Mouse (Mus musculus): ENCODE data around the gene Prr7.
A peak's percentile ranks its signal among the peaks of the same experiment; 100 is the strongest.
"Not testable (repeated sequence)": the region's sequence is repeated elsewhere in the genome, so short reads cannot be mapped to it uniquely, and the experiment has no call there.

Prr7 gene

GRCm38 (mm10) chr13:55464027-55464884, at the start of gene Prr7:
Gene Prr7, plus strand, starts transcription at chr13:55464267.
- DNase-seq (ENCODE audit: extremely low read depth, low read depth) = no peak

- no peak for DNase-seq (ENCODE audit: extremely low read depth, low read depth)
Measured at GRCm38 (mm10) chr13:55414743-55415380, 49.2 kb upstream of the Prr7 start, which contains the start of gene Pfn3. Gene Pfn3, minus strand, starts transcription at chr13:55415232.

GRCm38 (mm10) chr13:55418004-55418403, 46.1 kb upstream of the Prr7 start:
- DNase-seq (ENCODE audit: extremely low read depth, low read depth) = peak; percentile 69

- DNase-seq (ENCODE audit: extremely low read depth, low read depth) = no peak
Measured at GRCm38 (mm10) chr13:55419142-55419541, 44.9 kb upstream of the Prr7 start.

- DNase-seq (ENCODE audit: extremely low read depth, low read depth) = no peak
Measured at GRCm38 (mm10) chr13:55420018-55420932, 43.8 kb upstream of the Prr7 start.

- no peak for DNase-seq (ENCODE audit: extremely low read depth, low read depth)
Measured at GRCm38 (mm10) chr13:55420933-55421800, 42.9 kb upstream of the Prr7 start.

- no peak for DNase-seq (ENCODE audit: extremely low read depth, low read depth)
Measured at GRCm38 (mm10) chr13:55426613-55427012, 37.5 kb upstream of the Prr7 start, which contains the start of gene F12. Gene F12, minus strand, starts transcription at chr13:55426793.

GRCm38 (mm10) chr13:55429226-55429888, 34.7 kb upstream of the Prr7 start:
- no peak for DNase-seq (ENCODE audit: extremely low read depth, low read depth)

- no peak for DNase-seq (ENCODE audit: extremely low read depth, low read depth)
Measured at GRCm38 (mm10) chr13:55430566-55430965, 33.5 kb upstream of the Prr7 start.

GRCm38 (mm10) chr13:55431889-55432685, 32.0 kb upstream of the Prr7 start:
- no peak for DNase-seq (ENCODE audit: extremely low read depth, low read depth)

GRCm38 (mm10) chr13:55437111-55437629, 26.9 kb upstream of the Prr7 start:
- not testable (repeated sequence) for DNase-seq (ENCODE audit: extremely low read depth, low read depth)

- DNase-seq (ENCODE audit: extremely low read depth, low read depth) = no peak
Measured at GRCm38 (mm10) chr13:55443799-55444285, 20.2 kb upstream of the Prr7 start.

- peak; percentile 72 for DNase-seq (ENCODE audit: extremely low read depth, low read depth)
Measured at GRCm38 (mm10) chr13:55444286-55444936, 19.7 kb upstream of the Prr7 start.

GRCm38 (mm10) chr13:55444937-55445315, 19.1 kb upstream of the Prr7 start, which contains the start of gene Grk6:
Gene Grk6, plus strand, starts transcription at chr13:55445072.
- peak; percentile 98 for DNase-seq (ENCODE audit: extremely low read depth, low read depth)

- DNase-seq (ENCODE audit: extremely low read depth, low read depth) = peak; percentile 56
Measured at GRCm38 (mm10) chr13:55445361-55446091, 18.5 kb upstream of the Prr7 start.

GRCm38 (mm10) chr13:55446483-55447105, 17.5 kb upstream of the Prr7 start:
- DNase-seq (ENCODE audit: extremely low read depth, low read depth) = peak; percentile 57

- DNase-seq (ENCODE audit: extremely low read depth, low read depth) = peak; percentile 64
Measured at GRCm38 (mm10) chr13:55447543-55447943, 16.5 kb upstream of the Prr7 start.
